Mouse (Mus musculus) gastrocnemius, postnatal 10 days (tissue): ENCODE data around the gene 1700017D01Rik. TPM values are rescaled to one million over a fixed set of nuclear protein-coding genes. Genes with fewer than 3 reads are reported as not detected.
"Not testable (repeated sequence)": the region's sequence is repeated elsewhere in the genome, so short reads cannot be mapped to it uniquely, and the experiment has no call there.

ENCODE experiments used
- DNase-seq: peaks from one replicate; pipeline ENCODE4 v3.0.0; 2021; ENCODE audit warnings: mixed read lengths
- long read RNA-seq, 2 experiments: library from polyadenylated mRNA; stranded (forward); transcript quantifications; one replicate each; pipeline ENCODE4 v2.0.0; 2021
- total RNA-seq, 2 experiments: library from RNA; stranded (reverse); gene quantifications; 2 replicates each; pipeline ENCODE4 v1.2.3; 2021

1700017D01Rik gene
- under 1 TPM; 0.19 to 0.29 TPM for total RNA-seq
- long read RNA-seq, experiment 1 = 0 reads
- long read RNA-seq, experiment 2, partial matches to known transcripts = 0 of 1 reads
- long read RNA-seq, experiment 2, other reads (novel, unspliced or antisense) = 1 of 1 reads

DNA sequence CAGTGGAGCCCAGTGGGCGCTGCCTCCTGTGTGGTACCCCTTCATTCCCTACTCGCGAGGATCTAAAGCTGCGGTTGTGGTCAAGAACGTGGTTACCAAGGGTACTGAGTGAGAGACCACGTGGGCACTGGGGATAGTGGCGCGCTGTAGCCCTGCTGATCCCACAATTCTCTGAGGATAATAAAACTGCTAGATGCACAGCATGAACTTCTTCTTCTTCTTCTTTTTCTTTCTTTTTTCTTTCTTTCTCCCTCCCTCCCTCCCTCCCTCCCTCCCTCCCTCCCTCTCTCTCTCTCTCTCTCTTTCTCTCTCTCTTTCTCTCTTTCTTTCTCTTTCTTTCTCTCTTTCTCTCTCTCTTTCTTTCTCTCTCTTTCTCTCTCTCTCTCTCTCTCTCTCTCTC is at the start of gene 1700017D01Rik:
Gene 1700017D01Rik, minus strand, starts transcription at position 101 of the 400 bp plus-strand sequence.
- not testable (repeated sequence) for DNase-seq

GRCm38 (mm10) chr19:11177464-11177863 is 46.8 kb upstream of the 1700017D01Rik start:
- no peak for DNase-seq

DNA sequence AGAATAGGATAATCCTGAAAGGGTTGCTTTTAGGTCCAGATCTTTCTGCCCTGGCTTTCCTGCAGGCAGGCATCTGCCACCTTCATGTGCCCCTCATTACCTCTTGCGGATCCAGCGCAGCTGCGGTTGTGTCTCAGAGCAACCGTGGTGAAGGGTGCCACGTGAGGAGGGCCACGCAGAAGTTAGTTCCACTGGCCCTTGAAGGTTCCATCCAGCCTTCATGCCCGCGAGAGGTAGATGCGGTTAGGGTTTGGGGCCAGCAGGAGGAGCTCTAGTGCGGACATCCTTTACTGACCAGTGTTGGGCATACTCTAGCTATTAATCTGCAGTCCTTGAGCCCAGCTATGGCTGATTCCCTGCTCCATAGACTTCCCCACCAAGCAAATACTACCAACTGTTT is 34.5 kb upstream of the 1700017D01Rik start, which contains the start of gene 1700025F22Rik:
Gene 1700025F22Rik, minus strand, starts transcription at position 149 of the 400 bp plus-strand sequence.
- no peak for DNase-seq

GRCm38 (mm10) chr19:11157890-11158289 is 27.2 kb upstream of the 1700017D01Rik start:
- not testable (repeated sequence) for DNase-seq

- no peak for DNase-seq
These were observed 4.7 kb upstream of the 1700017D01Rik start for GRCm38 (mm10) chr19:11135336-11135735.

- no peak for DNase-seq
These were observed 4.2 kb upstream of the 1700017D01Rik start for GRCm38 (mm10) chr19:11134852-11135251.

DNA sequence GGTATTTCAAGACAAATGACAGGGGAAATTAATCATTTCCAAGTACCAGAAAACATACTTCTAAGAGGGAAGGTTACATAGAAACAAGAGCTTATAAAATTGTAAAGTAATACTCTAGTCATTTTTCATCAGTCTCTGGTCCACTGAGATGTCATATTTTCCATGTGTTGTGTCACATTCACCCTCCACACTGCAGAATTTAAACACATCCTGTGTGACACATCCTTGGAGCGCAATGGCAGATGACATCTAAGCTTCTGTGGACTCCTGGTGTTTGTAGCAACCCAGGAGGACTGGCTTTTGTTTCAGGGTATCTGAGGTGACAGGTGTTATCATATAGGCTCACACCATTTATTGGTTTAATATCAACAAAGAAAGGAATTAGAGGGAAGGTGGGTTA is 974 bp downstream of the 1700017D01Rik start:
- DNase-seq = no peak

- peak; percentile 14 for DNase-seq
These were observed 9.7 kb downstream of the 1700017D01Rik start for GRCm38 (mm10) chr19:11121016-11121420.

GRCm38 (mm10) chr19:11119338-11119737 is 11.3 kb downstream of the 1700017D01Rik start:
- DNase-seq = no peak

DNA sequence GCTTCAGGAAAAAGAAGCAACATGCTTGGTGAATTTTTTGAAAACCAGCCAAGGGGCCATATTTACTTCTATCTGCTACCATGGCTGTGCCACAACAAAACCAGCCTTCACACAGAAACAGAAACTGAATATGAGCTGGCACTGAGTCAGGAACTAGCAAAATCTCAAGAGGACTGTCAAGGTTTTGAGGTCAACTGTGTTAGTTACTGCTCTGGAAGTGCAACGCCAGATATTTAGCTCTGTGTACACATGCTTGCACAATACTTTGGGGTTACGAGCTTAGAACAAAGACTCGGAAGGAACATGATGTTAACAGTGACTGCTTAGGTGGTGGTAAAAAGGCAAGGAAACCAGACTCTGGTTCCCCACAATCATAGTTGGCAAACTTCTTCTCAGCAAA is 22.9 kb downstream of the 1700017D01Rik start:
- DNase-seq = no peak

- no peak for DNase-seq
These were observed 28.8 kb downstream of the 1700017D01Rik start for GRCm38 (mm10) chr19:11101880-11102279.

DNA sequence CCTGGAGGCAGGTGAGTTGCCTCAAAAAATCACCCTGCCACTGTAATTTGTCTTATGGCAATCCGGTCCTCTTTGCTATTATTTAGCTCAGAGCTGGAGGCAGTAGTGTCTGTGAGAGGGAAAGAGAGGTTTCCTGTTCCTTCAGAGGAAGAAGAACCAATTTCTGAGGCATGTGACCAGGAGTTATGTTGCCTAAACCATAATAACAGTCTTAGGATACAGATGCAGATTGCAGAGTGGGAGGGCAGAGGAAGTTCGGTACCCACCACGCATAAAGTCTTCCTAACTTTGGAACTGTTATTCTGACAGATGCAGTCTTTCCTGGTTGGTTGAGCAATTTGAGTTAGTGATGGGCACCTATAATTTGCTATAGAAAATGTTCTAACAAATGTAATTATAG is 32.3 kb downstream of the 1700017D01Rik start:
- no peak for DNase-seq

DNA sequence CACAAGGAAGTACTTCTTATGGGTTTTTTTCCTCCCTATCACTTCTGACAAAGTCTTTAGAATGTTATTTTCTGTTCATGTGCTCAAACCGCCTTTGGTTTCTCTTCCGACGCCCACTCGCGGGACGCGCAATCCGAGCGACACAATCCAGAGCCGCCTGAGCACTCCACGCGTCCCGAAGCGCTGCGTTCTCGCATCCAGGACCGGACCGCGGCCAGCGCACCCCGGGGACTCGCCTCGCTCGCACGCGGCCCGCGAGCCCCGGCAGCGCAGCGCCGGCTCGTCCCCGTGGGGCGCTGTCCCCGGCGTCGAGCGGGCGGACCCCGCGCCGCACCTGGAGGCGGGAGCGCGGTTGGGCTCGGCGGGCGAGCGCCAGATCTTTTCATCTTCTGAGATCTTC is 38.5 kb downstream of the 1700017D01Rik start:
- not testable (repeated sequence) for DNase-seq

DNA sequence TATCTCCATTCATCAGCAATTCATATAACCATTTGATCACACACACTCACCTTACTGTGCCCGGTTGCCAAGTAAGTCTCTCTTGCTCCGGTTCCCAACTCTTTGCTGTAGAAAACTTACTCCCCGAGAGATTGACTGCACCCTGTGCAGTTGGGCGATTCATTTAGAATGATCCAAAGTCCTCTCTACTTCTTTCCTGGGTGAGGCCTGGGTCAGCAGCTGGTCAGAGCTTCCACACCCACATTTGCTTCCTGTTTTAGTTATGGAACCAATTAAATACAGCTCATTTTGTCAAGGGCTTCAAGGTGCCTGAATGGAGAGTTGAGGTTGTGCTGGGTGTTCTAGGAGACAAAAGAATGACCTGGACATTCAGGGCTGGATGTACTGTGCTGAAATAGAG is 49.7 kb downstream of the 1700017D01Rik start, which contains the start of gene Ms4a8a:
Gene Ms4a8a, minus strand, starts transcription at position 169 of the 400 bp plus-strand sequence.
- no peak for DNase-seq

- no peak for DNase-seq
These were observed 60.3 kb downstream of the 1700017D01Rik start for GRCm38 (mm10) chr19:11070364-11070763.

- DNase-seq = no peak
These were observed 65.3 kb downstream of the 1700017D01Rik start for GRCm38 (mm10) chr19:11065202-11065875.

- no peak for DNase-seq
These were observed 69.8 kb downstream of the 1700017D01Rik start for GRCm38 (mm10) chr19:11060900-11061299.

- no peak for DNase-seq
These were observed 70.7 kb downstream of the 1700017D01Rik start for GRCm38 (mm10) chr19:11059967-11060366.

- DNase-seq = not testable (repeated sequence)
These were observed 75.0 kb downstream of the 1700017D01Rik start for GRCm38 (mm10) chr19:11055700-11056099.

- no peak for DNase-seq
These were observed 77.4 kb downstream of the 1700017D01Rik start for GRCm38 (mm10) chr19:11053277-11053676.

DNA sequence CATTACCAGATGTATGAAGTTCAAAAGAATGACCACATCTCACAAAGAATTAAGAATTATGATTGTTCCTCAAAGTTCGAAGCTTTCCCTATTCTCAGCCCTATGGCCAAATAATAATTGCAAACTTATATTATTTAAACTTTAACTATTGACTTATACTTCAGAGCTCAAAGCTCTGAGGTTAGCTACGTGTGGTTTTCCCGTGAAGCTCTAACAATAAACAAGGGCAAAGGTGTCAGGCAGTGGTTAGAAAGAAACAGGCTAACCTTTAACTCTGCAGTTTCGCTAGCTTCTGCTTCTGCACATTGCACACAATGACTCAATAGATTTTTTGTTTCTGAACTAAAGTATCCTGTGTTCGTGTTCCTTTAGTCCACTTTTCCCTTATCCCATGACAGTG is 77.8 kb downstream of the 1700017D01Rik start:
- no peak for DNase-seq

DNA sequence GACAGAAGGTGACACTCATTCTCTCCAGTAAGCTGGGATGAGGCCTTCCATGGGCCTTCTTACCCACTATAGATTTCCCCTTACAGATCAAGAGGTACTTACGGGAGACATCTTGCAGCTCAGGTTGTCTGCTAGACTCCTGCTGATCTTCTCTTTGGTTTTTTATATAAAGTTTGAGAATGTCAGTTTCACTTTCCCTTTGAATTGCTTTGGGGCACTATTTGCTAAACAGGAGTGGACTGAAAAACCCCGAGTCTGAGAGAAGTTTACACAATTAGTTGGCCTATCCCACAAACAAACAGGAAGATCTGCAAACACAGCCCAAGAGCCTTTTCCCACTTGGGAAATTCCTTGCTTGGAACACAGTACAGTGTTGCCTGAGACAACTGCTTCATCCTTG is 80.4 kb downstream of the 1700017D01Rik start:
- no peak for DNase-seq

DNA sequence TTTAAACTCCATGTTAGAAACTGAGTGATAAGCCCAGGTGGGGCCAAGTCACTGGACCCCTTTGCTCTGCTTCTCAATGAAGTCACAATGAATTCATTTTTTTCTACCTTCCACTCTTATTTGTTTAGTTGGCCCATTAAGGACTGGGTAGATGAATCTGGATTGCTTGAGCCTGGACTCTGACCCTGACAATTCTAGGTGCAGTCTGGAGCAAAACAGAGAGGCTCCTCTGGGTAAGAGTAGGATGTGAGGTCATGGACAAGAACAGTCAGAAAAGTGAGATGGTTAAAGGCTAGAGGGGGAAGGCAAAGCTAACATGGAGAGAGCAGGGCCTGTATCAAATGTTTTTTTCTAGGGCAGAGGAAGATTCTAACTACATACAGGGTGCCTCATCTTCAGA is 81.2 kb downstream of the 1700017D01Rik start:
- no peak for DNase-seq

GRCm38 (mm10) chr19:11048503-11048902 is 82.2 kb downstream of the 1700017D01Rik start:
- no peak for DNase-seq
